Mouse (Mus musculus) liver, embryonic 15.5 days (tissue): Measurements from ENCODE around the gene Pkn1. TPM values are rescaled to one million over a fixed set of nuclear protein-coding genes. Genes with fewer than 3 reads are reported as not detected.

Experiments
- ATAC-seq: fragments of 200-750 bp; cut with Nextera tagmentation; 2 replicates; pipeline ENCODE4 v1.8.0; 2017; ENCODE audit warnings: moderate number of reproducible peaks, mild to moderate bottlenecking, moderate library complexity; ENCODE audit not compliant: insufficient read depth
- H3K27ac ChIP-seq: fragments of 300-500 bp; sonication (generic); replicated peaks from 2 replicates; pipeline ENCODE4 v1.5.1; 2015; ENCODE audit warnings: mild to moderate bottlenecking, inconsistent platforms
- H3K27me3 ChIP-seq: fragments of 300-500 bp; sonication (generic); 2 replicates; pipeline ENCODE4 v1.6.1; 2015; ENCODE audit warnings: mild to moderate bottlenecking, inconsistent platforms
- H3K36me3 ChIP-seq: fragments of 300-500 bp; sonication (generic); replicated peaks from 2 replicates; pipeline ENCODE4 v1.6.1; 2015; ENCODE audit warnings: moderate library complexity, mild to moderate bottlenecking, inconsistent platforms
- H3K4me1 ChIP-seq: fragments of 300-500 bp; sonication (generic); replicated peaks from 2 replicates; pipeline ENCODE4 v1.6.1; 2015; ENCODE audit warnings: inconsistent platforms
- H3K4me2 ChIP-seq: fragments of 300-500 bp; sonication (generic); 2 replicates; pipeline ENCODE4 v1.6.1; 2015; ENCODE audit warnings: moderate library complexity, mild to moderate bottlenecking, inconsistent platforms
- H3K4me3 ChIP-seq: fragments of 300-500 bp; sonication (generic); replicated peaks from 2 replicates; pipeline ENCODE4 v1.5.1; 2015; ENCODE audit warnings: mild to moderate bottlenecking, inconsistent platforms
- H3K9ac ChIP-seq: fragments of 300-500 bp; sonication (generic); 2 replicates; pipeline ENCODE4 v1.6.1; 2015; ENCODE audit warnings: moderate library complexity, mild to moderate bottlenecking, inconsistent platforms
- H3K9me3 ChIP-seq: fragments of 300-500 bp; sonication (generic); replicated peaks from 2 replicates; pipeline ENCODE4 v1.6.1; 2016; ENCODE audit warnings: inconsistent platforms
- WGBS: fragments of 180-500 bp; shearing (Covaris S2); methylation state at CpG from one replicate; pipeline ENCODE4 v1.1.7; 2015; ENCODE audit warnings: mixed read lengths; ENCODE audit not compliant: insufficient replicate concordance; 5-methylcytosine and 5-hydroxymethylcytosine counted together
- polyA plus RNA-seq: library from polyadenylated mRNA; unstranded; fragments of >200 nt; fragmentation: Nextera tagmentation; extraction: Ambion mirVana; gene quantifications from 2 replicates; pipeline ENCODE4 v1.2.1, GENCODE M21; 2015

The Pkn1 gene
- polyA plus RNA-seq, 1 experiment from 2014 or later: 11.3 TPM

DNA sequence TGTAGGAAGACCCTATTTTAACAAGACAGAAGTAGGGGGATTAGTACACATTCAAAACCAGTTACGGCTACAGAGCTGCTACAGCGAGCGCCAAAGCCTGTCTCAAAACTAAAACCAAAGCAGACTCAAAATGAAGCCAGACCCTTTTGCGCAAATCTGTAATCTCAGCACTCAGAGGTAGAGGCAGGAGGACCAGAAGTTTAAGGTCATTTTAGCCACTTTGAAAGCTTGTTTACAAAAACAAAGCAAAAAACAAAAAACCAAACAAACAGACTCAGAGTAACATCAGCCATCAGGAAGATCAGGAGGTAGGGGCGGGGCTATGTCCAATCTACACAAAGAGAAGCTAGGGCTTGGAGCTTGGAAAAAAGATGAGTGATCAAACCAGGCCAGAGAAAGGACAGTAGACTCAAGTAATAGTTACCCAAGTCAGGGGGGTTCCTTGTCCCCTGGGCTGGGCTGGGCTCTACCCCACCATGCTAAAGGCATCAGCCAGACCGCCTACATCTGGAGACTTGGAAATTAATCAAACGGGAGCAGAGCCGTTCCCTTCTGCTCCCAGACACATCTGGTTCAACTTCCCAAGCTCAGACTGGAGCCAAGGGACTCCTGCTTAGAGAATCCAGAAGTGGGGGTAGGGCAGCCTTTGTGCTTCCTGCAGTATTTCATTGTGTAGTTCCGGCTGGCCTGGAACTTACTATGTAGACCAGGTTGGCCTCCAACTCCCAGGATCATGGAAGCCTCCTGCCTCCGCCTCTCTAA lies 40.2 kb upstream of the Pkn1 start:
- WGBS: 69% methylated on average over 10 of the region's 10 CpGs
- H3K9me3 ChIP-seq: no peaks in the 10 kb centered on the region
- H3K27ac ChIP-seq: peak overlapping the region; percentile 72; the same call in 1 of the 2 replicates
- H3K9ac ChIP-seq: no peak overlapping the region
- H3K27me3 ChIP-seq: peaks cover 12% of the 10 kb centered on the region
- peak overlapping the region; percentile 57 for H3K4me3 ChIP-seq
- H3K4me1 ChIP-seq: peaks cover 59% of the 10 kb centered on the region
- peak overlapping the region; percentile 76 for H3K4me2 ChIP-seq
- H3K36me3 ChIP-seq: no peaks in the 10 kb centered on the region
- no peak for ATAC-seq

DNA sequence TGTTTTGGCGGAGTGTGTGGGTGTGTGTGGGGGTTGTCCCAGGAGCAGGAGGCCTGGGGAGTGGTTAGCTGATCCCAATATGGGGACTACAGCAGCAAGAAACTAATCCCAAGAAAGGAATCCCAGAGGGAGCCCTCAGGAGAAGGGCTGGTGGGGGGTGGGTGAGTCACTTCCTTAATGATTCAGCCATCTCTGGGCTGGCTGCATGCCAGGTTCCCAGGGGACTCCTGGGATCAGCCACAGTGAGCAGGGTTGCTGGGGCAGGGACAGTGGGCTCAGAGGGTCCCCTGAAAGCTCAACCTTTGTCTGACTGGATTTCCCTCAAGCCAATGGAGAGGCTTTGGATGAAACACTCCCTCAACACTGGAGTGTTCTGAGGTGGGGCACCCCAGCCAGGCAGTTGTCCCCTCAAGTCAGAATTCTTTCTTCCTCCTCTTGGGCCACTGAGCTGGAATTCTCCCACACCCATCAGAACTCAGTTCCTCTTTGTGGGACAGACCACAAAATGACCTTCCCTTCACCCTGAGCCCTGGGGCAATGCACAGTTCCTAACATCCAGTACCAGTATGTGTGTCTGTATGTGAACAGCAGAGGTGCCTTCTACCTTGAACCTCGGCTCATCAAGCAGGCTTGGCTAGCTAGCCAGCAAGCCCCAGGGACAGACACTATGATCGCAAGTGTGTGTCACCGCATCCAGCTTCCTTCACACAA lies 39.0 kb upstream of the Pkn1 start:
- Histone ChIP-seq H3K9me3 (no peaks in the 10 kb centered on the region), H3K27me3 (peaks cover 12% of the 10 kb centered on the region), H3K4me3 (peak overlapping the region; percentile 57; the same call in 1 of the 2 replicates), H3K36me3 (no peaks in the 10 kb centered on the region), H3K4me1 (peaks cover 58% of the 10 kb centered on the region), H3K27ac (peak overlapping the region; percentile 72; the same call in 1 of the 2 replicates), H3K4me2 (peak overlapping the region; percentile 76), H3K9ac (no peak overlapping the region)
- ATAC-seq: peak; percentile 14; the same call in 1 of the 2 replicates
- 39% methylated on average over 4 of the region's 4 CpGs for WGBS

DNA sequence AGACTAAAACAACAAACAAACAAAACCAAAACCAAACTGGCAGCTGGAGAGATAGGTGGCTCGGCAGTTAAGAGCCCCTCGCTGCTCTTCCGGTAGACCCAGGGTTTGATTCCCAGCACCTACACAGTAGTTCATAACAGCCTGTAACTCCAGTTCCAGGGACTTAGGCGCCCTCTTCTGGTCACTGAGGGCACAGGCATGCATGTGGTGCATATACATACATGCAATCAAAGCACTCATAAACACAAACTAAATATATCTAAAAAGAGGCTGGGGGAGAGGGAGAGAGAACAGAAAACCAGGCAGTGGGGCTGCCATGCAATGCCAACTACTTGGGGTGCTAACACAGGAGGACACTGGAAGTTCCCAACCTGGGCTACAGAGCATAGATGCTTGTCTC lies 38.4 kb upstream of the Pkn1 start:
- H3K27ac ChIP-seq: no peak overlapping the region
- H3K9me3 ChIP-seq: no peaks in the 10 kb centered on the region
- no peak overlapping the region for H3K9ac ChIP-seq
- peaks cover 51% of the 10 kb centered on the region for H3K4me1 ChIP-seq
- ATAC-seq: no peak
- no peaks in the 10 kb centered on the region for H3K36me3 ChIP-seq
- H3K27me3 ChIP-seq: peaks cover 12% of the 10 kb centered on the region
- H3K4me2 ChIP-seq: no peak overlapping the region; the same call in 1 of the 2 replicates
- WGBS: 80% methylated on average over 4 of the region's 4 CpGs
- no peak overlapping the region for H3K4me3 ChIP-seq

DNA sequence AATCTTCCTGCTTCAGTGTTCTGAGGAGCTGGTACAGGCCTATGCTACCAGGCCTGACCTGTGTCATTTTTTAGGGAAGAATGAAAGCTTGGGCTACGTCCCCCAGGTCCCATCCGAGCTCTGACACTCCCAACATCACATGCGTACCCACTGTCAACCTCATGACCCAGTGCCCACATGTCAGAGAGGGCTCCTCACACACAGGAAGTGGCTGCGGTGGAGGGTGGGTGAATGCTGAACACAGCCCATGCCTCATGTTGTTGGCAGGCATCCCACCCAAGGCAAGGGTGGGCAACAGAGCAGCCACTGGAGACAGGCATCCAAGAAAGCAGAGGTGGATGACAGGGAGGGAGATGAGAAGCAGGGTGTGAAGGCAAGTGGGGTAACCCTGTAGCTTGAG lies 37.7 kb upstream of the Pkn1 start:
- 0 out of 2 replicates have a peak, but pooled peaks cover 3% of the 10 kb centered on the region for H3K36me3 ChIP-seq
- H3K9ac ChIP-seq: no peak overlapping the region
- WGBS: 71% methylated on average over 4 of the region's 4 CpGs
- peaks cover 45% of the 10 kb centered on the region for H3K4me1 ChIP-seq
- H3K4me2 ChIP-seq: no peak overlapping the region
- H3K9me3 ChIP-seq: no peaks in the 10 kb centered on the region
- ATAC-seq: no peak
- no peak overlapping the region for H3K27ac ChIP-seq
- H3K4me3 ChIP-seq: no peak overlapping the region
- H3K27me3 ChIP-seq: peaks cover 10% of the 10 kb centered on the region

DNA sequence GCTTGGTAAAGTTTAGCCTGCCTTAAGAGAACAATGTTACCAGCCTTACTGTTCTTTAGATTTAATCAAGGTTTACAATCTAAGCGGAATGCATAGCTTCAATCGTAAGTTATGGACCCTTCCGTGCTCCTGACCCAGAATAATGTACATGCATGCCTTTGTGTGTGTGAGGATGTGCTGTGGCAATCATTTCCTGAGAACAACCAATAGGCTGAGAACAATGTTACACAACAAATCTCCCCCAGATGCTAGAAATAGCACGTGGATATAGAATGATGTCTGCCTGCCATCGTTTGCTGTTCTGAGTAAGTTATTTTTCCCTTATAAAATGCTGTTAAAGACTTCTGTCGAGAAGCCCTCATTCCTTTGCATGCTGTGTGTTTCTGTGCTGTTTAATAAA lies 33.9 kb upstream of the Pkn1 start:
- H3K27ac ChIP-seq: no peak overlapping the region
- H3K4me2 ChIP-seq: no peak overlapping the region
- peaks cover 8% of the 10 kb centered on the region for H3K4me1 ChIP-seq
- H3K9me3 ChIP-seq: no peaks in the 10 kb centered on the region
- H3K27me3 ChIP-seq: no peaks in the 10 kb centered on the region
- no peak for ATAC-seq
- H3K36me3 ChIP-seq: peaks cover 21% of the 10 kb centered on the region; the same call in 1 of the 2 replicates
- H3K4me3 ChIP-seq: no peak overlapping the region
- 53% methylated on average over 6 of the region's 6 CpGs for WGBS
- H3K9ac ChIP-seq: no peak overlapping the region

DNA sequence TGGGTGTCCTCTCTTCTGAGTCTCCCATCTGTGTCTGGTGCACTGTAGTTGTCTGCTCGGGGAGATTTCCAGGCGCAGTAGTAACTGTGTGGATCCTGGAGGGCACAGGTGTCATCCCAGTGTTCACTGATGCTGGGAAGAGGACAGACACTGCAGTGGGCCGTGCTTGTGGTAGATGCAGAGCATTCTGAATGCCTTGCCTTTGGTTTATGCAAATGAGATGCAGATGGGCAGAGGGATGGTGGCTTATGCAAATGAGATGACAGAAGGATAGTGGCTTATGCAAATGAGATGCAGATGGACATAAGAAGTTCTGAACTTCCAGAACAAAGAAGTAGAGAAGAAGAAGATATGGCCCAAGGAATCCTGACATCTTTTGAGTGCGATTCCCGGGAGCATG lies 32.9 kb upstream of the Pkn1 start:
- H3K4me3 ChIP-seq: no peak overlapping the region
- H3K9ac ChIP-seq: no peak overlapping the region
- peaks cover 28% of the 10 kb centered on the region; the same call in 1 of the 2 replicates for H3K36me3 ChIP-seq
- no peaks in the 10 kb centered on the region for H3K27me3 ChIP-seq
- H3K4me1 ChIP-seq: no peaks in the 10 kb centered on the region; the same call in 1 of the 2 replicates
- H3K27ac ChIP-seq: no peak overlapping the region
- no peaks in the 10 kb centered on the region for H3K9me3 ChIP-seq
- H3K4me2 ChIP-seq: no peak overlapping the region
- ATAC-seq: no peak
- WGBS: 78% methylated on average over 5 of the region's 5 CpGs

DNA sequence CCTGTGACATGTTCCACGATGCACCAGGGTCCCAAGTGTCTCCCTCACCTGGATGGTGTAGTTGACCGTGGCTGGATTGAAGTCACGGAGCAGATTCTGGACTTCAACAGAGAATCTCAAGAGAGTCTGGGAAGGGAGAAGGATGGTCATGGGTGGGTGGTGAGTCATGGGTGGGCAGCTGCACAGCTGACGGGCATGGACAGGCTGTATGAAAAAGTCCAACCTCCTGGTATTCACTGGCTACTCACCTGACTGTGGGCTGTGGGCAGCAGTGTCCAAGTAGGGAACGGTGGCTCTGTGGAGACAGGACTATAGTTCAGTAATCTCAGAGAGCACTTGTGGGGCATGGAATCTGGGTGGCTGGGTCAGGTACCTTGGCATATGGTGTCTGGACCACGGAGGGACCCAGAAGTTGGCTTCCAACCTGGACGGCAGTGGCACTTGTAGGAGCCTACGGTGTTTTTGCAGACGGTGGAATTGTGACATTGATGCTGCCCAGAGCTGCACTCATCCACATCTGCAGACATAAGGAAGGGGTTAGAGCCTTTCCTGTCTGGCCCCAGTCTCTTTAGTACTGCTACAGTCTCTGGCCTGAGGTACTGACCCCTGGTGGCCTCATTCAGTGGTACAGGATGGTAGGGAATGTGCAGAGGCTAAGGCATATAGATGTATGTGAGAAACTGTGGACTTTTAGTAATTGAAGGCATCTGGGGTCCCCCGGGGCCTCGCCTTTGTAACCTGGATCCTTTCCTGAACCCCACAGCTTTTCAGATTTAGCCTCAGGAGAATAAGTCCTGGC lies 30.2 kb upstream of the Pkn1 start:
- WGBS: 69% methylated on average over 11 of the region's 11 CpGs
- H3K4me2 ChIP-seq: no peak overlapping the region
- H3K9me3 ChIP-seq: no peaks in the 10 kb centered on the region
- no peak overlapping the region for H3K27ac ChIP-seq
- peaks cover 51% of the 10 kb centered on the region for H3K36me3 ChIP-seq
- no peak overlapping the region for H3K4me3 ChIP-seq
- H3K27me3 ChIP-seq: no peaks in the 10 kb centered on the region
- peaks cover 6% of the 10 kb centered on the region for H3K4me1 ChIP-seq
- no peak overlapping the region for H3K9ac ChIP-seq
- no peak for ATAC-seq

DNA sequence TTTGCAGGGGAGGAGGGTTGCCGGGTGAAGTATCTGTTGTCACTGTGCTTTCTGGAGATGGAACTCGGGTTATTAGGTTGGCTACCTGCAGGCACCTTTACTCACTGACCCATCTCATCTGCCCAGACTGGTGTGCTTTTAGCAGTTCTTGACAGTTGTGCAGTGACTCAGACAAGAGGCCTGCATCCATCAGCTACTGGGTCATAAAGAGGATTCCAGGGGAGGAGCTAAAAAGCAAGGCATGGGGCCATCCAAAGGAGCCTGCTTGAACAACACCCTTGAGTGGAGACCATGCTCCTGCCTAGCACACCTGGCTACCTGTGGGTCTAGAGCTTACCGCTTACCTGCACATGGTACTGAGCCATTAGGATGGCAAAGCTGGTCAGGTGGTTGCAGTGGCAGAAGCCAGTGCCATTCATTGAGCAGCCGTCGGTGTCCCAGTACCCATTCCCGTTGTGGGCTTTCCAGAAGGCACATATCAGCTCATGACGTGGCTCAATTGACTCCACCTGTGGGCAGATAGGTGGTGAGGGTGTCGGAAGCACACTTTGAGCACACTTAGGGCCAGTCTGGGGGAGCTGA lies 26.6 kb upstream of the Pkn1 start:
- Histone ChIP-seq H3K36me3 (peaks cover 77% of the 10 kb centered on the region), H3K9ac (no peak overlapping the region), H3K27me3 (no peaks in the 10 kb centered on the region), H3K27ac (no peak overlapping the region), H3K9me3 (no peaks in the 10 kb centered on the region), H3K4me1 (peaks cover 18% of the 10 kb centered on the region), H3K4me2 (no peak overlapping the region), H3K4me3 (no peak overlapping the region)
- ATAC-seq: no peak
- WGBS: 81% methylated on average over 8 of the region's 8 CpGs

DNA sequence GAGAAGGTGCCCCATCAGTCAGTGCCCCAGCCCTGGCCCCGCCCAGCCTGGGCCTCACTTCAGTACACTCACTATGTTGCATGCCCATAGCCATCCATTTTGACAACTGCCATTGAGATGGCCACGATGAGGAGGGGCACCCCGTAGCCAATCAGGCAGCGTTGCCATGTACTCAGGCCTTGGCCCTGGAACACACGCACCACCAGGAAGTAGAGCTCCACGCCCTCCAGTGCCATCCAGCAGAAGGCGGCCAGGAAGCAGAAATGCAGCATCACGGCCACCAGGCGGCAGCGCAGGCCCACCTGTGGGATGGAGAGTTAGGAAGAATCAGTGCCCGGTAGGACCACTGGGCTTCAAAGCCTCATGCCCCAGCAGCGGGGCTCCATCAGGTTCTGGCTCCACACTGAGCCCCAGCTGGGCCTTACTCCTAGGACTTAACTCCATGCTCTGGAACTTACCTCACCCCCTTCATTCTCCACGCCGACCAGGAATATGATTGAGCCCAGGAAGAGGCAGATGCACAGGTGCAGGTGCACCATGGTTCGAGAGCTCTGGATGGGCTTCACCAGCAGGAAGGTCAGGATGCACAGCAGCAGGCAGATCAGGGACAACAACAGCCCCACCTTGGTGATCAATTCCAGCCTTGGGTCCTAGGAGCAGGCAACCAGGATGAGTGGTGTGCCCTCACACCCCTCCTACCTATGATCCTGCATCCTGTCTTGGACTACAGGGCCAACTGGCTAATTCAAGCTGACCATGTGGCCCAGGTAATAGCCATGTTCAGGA lies 25.9 kb upstream of the Pkn1 start:
- peaks cover 18% of the 10 kb centered on the region for H3K4me1 ChIP-seq
- 46% methylated on average over 15 of the region's 15 CpGs for WGBS
- no peak overlapping the region for H3K4me2 ChIP-seq
- no peak overlapping the region for H3K27ac ChIP-seq
- no peak overlapping the region for H3K9ac ChIP-seq
- H3K36me3 ChIP-seq: peaks cover 84% of the 10 kb centered on the region
- no peak overlapping the region for H3K4me3 ChIP-seq
- ATAC-seq: peak; percentile 53
- no peaks in the 10 kb centered on the region for H3K9me3 ChIP-seq
- H3K27me3 ChIP-seq: no peaks in the 10 kb centered on the region

DNA sequence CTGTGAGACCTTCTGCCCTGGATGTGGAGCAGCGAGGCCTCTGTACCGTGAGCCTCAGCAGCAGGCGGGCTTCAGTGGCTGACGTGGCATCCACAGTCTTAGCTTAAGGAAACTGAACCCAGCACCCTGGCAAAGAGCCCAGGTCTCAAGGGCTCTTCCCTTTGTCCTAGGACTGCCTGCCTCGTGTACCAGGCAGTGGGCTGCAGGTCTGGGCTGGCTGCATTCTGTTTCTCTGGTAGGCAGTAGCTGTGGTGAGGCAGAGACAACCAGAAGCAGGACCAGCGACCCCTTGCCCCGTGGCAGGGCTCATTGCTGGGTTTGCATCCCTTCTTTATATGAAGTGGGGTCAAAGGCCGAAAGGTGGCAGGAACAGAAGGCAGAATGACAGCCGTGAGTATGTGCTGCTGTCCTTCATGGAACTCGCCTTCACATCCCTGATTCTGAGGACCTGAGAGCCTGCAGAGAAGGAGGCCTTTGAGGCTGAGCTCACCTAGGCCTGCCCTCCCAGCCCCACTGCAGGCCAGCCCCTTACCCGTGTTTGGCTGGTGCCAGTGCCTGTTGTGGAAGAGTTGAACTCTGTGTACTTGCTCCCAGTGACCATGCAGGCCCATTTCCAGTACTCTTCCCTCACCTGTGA lies 24.6 kb upstream of the Pkn1 start:
- WGBS: 80% methylated on average over 11 of the region's 11 CpGs
- Histone ChIP-seq H3K4me3 (no peak overlapping the region), H3K9ac (no peak overlapping the region; the same call in 1 of the 2 replicates), H3K4me1 (peaks cover 18% of the 10 kb centered on the region), H3K9me3 (no peaks in the 10 kb centered on the region), H3K27me3 (no peaks in the 10 kb centered on the region), H3K27ac (no peak overlapping the region), H3K36me3 (peaks cover 87% of the 10 kb centered on the region), H3K4me2 (no peak overlapping the region)
- ATAC-seq: no peak
